Mouse (Mus musculus) cerebellum, adult 8-10 months (tissue): ENCODE results near the gene Naa40.

Experiments used
- DNase-seq: peaks from one replicate; pipeline ENCODE4 v3.0.0; 2022

The Naa40 gene

GRCm38 (mm10) chr19:7240782-7241690 is at the start of gene Naa40:
Naa40 (minus strand) TSS chr19:7241183.
- peak; percentile 92 for DNase-seq

GRCm38 (mm10) chr19:7289767-7290166 is 48.8 kb upstream of the Naa40 start:
- no peak for DNase-seq

GRCm38 (mm10) chr19:7288288-7288687 is 47.3 kb upstream of the Naa40 start:
- no peak for DNase-seq

GRCm38 (mm10) chr19:7286563-7287315 is 45.8 kb upstream of the Naa40 start:
- no peak for DNase-seq

- no peak for DNase-seq
Measured at GRCm38 (mm10) chr19:7280557-7281330, 39.8 kb upstream of the Naa40 start.

- no peak for DNase-seq
Measured at GRCm38 (mm10) chr19:7279114-7279513, 38.1 kb upstream of the Naa40 start.

- DNase-seq = no peak
Measured at GRCm38 (mm10) chr19:7278200-7278906, 37.4 kb upstream of the Naa40 start.

GRCm38 (mm10) chr19:7276796-7277195 is 35.8 kb upstream of the Naa40 start:
- DNase-seq = no peak

GRCm38 (mm10) chr19:7276053-7276659 is 35.2 kb upstream of the Naa40 start:
- no peak for DNase-seq

GRCm38 (mm10) chr19:7275131-7275789 is 34.3 kb upstream of the Naa40 start:
- peak; percentile 36 for DNase-seq

GRCm38 (mm10) chr19:7274326-7274990 is 33.5 kb upstream of the Naa40 start:
- DNase-seq = peak; percentile 78

GRCm38 (mm10) chr19:7273486-7273885 is 32.5 kb upstream of the Naa40 start:
- no peak for DNase-seq

GRCm38 (mm10) chr19:7269290-7270044 is 28.5 kb upstream of the Naa40 start:
- no peak for DNase-seq

- peak; percentile 57 for DNase-seq
Measured at GRCm38 (mm10) chr19:7268722-7269090, 27.7 kb upstream of the Naa40 start.

GRCm38 (mm10) chr19:7267781-7268721 is 27.1 kb upstream of the Naa40 start:
- peak; percentile 38 for DNase-seq

- peak; percentile 37 for DNase-seq
Measured at GRCm38 (mm10) chr19:7267091-7267741, 26.2 kb upstream of the Naa40 start, which contains the start of gene Rcor2. Rcor2 (plus strand) TSS chr19:7267325.

GRCm38 (mm10) chr19:7266421-7266831 is 25.4 kb upstream of the Naa40 start:
- DNase-seq = peak; percentile 39
